Mouse (Mus musculus) liver, embryonic 14.5 days (tissue): ENCODE measurements around the gene Mrps7.

Source experiments
- CTCF ChIP-seq: IDR thresholded peaks from 2 replicates; pipeline ENCODE4 v1.5.1; 2016; ENCODE audit warnings: antibody characterized with exemption, low read depth, control low read depth
- EP300 ChIP-seq: IDR thresholded peaks from 2 replicates; pipeline ENCODE4 v1.6.1; 2016; ENCODE audit warnings: antibody characterized with exemption, low read depth

DNA sequence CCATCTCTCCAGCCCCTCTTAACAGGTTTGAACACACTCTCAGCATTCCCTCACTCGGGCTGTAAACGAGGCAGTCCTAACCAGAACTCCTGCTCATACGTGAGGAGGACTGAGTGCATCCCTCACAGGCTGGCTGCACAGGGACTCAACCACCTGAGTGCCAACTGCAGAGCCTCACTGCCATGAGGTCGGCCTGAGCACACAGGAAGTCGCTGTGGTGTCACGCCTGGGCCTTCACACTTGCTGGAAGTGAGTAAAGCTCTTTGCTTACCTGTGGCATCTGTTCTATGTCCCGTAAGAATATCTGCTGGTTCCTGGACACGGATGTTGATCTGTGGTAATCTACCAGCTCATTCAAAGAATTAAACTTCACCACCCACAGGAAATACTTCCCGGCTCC is 42.7 kb downstream of the Mrps7 start:
- no peak for TF ChIP-seq CTCF
- TF ChIP-seq EP300, result no peak
